Mouse (Mus musculus) left cerebral cortex, postnatal 14 days (tissue): ENCODE data around the gene Foxs1. TPM values are rescaled to one million over a fixed set of nuclear protein-coding genes. Genes with fewer than 3 reads are reported as not detected.

Experiments
- DNase-seq, 2 experiments: peaks; one replicate each; pipeline ENCODE4 v3.0.0; 2021 to 2022; ENCODE audit warnings: low spot score in 2 of 2, mixed read lengths in 1 of 2
- intact Hi-C: fragments of 180-260 bp; cut with DNase I; formaldehyde crosslinking; loops from one replicate; pipeline ENCODE4 v1.15.1; 2025
- long read RNA-seq, 2 experiments: library from polyadenylated mRNA; stranded (forward); transcript quantifications; one replicate each; pipeline ENCODE4 v2.0.0; 2021
- total RNA-seq, 2 experiments: library from RNA; stranded (reverse); gene quantifications; 2 replicates each; pipeline ENCODE4 v1.2.3; 2021

The Foxs1 gene
- 1 to 10 TPM; 1.2 to 1.7 TPM for total RNA-seq
- long read RNA-seq, experiment 1, partial matches to known transcripts = 0 of 1 reads
- long read RNA-seq, experiment 1, other reads (novel, unspliced or antisense) = 0 of 1 reads
- long read RNA-seq, experiment 2, partial matches to known transcripts = 0 of 1 reads
- long read RNA-seq, experiment 2, other reads (novel, unspliced or antisense) = 0 of 1 reads

DNA sequence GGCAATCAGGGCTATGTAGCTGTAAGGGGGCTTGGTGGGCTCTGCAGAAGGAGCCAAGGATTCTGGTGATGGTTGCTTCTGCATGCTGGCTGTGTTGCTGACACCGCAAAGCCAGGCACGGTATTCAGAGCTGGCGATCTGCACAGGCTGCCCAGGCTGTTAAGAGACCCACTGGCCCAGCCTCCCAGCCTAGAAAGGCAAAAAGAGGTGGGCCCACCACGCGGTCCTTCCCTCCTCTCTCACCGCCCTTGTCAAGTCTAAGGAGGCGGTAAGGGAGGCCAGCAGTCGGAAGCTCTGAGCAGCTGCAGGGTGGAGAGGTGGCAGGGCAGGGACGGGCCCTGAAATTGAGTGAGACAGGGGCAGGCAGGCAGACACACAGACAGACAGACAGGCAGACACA is at the start of gene Foxs1:
Gene Foxs1 (minus strand): TSS at position 161 of the 400 bp plus-strand sequence.
- DNase-seq = no peak
- intact Hi-C loops = no loop called here

DNA sequence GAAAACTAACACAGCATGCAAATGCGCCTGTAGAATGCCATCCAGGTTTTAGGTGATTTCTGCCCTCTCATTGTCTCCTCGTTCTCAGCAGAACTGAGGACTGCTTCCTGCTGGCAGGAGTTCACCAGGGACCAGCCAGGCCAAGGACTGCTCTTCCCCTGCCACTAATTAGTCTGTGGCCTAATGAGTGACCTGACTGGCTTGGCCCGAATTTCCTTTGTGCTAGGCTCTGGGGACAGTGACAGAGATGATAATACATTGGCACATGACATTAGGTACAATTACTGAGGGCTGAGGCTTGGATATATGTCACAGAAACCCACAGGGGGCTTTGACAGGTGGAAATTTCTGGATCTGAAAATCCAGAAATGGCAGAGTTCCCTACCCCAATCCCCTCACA is 44.0 kb upstream of the Foxs1 start:
- intact Hi-C loops = no loop called here
- no peak for DNase-seq

DNA sequence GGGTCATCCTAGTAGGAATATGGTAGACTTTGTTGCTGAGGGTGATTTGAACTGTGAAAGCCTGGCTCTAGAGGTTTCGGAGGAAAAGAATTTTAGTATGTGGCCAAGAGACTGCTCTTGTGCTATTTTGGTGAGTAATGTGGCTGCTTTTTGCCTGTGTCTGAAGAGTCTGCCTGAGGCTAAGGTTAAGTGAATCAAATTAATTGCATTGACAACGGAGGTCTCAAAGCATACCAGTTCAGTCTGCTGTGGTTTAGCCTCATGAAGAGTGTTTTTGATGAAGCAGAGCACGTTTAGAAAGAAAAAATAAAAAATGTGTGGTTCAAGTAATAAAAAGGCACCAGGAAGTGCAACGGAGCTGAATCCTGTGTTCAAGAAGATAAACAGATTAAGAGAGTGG is 32.5 kb upstream of the Foxs1 start:
- intact Hi-C loops = no loop called here
- DNase-seq = no peak

DNA sequence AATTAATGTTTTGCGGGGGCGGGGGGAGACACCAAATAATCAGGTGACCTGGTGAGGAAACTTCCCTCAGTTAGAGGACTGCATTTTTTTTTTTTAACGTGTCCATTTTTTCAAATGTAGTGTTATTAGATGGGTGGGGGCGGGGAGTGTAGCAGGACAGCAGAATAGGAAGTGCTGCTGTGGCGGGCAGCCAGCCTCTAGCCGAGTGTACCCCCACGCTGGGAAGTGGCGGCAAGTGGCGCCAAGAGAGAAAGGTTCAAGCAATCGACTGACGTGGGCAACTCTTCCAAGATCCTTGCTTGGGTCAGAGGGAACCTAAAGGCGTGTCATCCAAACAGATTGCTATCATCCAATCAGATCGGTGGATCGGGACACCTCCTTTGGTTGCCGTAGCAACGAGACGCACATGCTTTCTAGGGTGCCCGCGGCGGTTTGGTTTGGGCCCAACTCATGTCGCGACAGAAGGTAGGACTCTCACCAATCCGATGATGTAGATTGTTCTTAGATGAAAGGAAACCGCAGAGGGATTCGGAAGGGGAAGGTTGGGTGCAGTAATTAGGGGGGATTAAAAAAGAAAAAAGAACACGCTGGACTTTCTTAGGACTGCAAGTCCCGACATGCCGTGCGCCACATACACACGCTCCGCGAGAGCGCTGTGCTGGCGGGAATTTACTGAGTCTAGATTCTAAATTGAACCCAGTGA is 29.2 kb upstream of the Foxs1 start, which contains the start of gene Ttll9:
Gene Ttll9 (plus strand): TSS at position 395 of the 703 bp plus-strand sequence.
- intact Hi-C loops = no loop called here
- DNase-seq = peak; percentile 84 to 86

DNA sequence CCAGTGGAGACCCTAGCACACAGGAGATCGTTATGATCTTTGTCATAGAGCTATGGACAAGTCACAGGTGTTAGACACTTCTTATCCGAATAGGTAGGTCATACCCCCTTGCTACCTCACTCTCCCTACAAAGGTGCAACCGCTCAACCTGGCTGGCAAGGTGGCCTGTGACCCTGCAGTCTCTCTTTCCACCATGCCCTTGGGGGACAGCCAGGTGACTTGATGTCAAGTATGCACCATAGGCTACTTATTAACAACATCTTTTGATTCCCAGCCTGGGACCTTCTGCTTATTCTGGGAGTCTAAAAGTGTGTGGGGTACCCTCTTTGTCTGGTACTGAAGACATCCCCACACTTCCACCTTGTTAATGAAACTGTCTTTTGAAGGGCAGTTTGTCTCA is 25.1 kb upstream of the Foxs1 start:
- intact Hi-C loops = no loop called here

DNA sequence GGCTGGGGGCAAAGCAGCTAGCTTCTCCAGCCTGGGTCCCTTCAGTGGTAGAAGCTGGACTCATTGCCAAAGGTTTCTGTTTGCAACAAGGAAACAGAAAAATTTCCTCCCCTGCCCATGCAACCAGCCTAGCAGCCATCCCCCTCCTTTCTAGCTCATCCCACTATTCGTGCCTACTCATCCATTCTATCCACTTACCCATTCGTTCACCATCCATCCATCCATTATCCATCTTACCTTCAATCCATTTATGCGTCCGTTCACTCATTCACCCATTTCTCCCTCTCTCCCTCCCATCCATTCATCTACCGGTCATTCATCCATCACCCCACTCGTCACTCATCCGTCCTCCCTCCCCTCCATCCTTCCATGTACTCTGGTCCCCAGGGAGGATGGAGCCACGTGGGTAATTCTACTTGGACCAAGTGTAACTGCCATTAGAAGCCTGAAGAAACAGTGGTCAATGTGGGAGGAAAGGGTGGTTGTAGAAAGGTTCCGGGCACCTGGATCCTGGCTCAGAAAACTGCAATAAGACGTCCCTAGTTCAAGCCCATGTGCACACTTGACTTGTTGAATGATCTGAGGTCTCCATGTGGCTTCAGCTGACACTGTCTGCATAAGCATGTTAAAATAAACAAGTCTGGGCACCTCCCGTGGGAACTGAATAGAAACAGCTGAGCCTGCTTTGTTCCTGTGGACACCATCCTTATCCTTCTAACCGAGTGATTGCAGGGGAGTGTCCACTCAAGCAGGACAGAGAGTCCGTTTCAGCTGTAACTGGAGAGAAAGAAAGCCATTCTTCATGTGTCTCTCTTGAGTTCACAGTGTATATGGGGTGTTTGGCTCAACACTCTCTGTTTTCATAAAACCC is 19.1 kb upstream of the Foxs1 start:
- intact Hi-C loops = no loop called here
- no peak for DNase-seq

More for the DNA sequence above, 25.1 kb upstream of the Foxs1 start:
- DNase-seq = no peak

DNA sequence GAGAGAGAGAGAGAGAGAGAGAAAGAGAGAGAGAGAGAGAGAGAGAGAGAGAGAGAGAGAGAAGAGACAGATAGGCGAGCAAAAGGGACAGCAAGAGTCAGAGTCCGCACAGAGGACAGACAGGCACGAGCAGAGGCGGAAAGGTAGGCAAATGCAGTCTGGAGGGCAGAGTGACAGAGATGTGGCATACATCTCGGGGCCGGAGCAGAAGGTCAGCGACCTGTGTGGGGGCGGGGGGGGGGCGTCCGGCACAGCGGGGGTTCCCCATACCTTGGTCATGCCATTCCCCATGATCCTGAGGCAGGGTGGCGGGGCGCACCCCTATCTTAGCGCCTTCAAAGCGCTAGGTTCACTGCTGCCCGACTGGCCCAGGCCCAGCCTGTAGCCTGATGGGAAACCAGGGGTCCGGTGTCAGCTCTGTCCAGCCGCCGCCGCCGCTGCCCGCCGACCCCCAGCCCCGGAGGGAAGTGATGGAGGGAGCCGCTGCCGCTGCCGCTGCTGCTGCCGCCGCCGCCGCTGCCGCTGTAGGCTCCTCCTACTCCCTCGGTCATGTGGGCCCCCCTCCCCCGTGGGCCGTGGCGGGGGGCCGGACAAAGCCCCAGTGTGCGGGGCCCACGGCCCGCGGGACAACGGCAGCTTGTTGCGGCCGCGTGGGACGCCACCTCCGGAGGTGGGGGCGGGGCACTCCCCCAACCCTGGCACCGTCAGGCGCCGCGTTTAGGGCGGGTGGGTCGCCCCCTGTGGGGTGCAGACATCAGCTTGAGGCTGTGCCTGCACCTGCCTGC is 18.2 kb upstream of the Foxs1 start, which contains the start of gene Dusp15:
Gene Dusp15 (minus strand): TSS at position 634 of the 785 bp plus-strand sequence.
- DNase-seq = peak; percentile 54 to 61
- intact Hi-C loops = no loop called here

DNA sequence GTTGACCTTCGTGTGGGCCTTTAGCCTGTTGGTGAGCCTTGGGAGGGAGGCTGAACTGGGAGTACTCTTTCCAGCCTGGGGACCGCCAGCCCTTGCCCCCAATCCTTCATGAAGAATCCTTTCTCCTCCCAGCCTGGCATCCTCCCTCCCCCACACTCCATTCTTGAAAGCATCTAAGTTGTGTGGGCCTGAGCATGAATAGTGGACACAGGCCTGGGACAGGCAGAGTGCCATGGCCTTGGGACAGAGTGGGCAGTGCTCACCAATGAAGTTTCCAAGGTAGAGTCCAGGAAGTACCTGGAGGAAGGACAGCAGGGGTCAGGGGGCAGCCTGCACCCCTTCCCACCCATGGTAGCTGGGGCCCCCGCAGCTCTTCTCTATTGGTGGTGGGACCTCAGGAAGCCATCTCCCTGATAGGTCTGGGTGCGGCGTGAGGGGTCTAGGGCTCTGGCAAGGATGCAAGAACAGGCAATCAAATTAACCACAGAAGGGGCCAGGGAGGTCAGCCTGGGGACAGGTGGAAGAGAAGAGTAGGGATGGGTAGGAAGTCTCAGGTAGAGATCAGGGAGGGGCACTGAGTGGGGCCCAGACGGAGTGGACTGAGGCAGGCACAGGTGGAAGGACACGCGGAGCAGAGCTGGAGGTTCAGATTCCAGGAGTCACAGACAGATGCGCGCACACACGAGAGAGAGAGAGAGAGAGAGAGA is 17.5 kb upstream of the Foxs1 start:
- intact Hi-C loops = no loop called here
- DNase-seq = no peak

DNA sequence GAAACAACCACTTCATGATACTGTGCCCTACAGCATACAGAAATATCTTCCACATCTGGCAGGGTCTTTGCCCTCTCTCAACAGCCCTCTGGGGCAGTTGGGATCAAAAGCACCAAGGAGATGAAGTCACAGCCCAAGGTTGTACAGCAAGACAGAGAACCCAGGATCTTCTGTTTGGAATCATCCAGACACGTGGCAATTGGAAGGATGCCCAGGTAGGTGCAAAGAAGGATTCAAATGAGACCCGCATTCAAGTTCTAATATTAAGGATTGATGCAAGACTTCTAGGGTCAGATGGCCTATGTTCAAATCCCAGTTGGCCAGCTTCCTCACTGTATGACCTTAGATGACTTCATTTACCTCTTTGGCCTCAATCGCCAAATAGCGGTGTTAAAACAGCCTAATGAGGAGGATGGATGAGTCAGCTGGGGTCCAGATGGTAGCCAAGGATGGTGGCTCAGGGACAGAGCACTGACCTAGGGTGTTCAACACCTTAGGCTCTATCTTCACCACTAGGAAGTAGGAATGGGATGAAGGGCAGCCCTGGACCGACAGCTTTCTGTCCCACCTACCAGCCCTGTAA is 15.5 kb upstream of the Foxs1 start:
- intact Hi-C loops = loop anchor here (5.0 kb wide), 1 partner anchor 69 kb away; the partner anchor contains the start of gene Pdrg1
- no peak for DNase-seq

DNA sequence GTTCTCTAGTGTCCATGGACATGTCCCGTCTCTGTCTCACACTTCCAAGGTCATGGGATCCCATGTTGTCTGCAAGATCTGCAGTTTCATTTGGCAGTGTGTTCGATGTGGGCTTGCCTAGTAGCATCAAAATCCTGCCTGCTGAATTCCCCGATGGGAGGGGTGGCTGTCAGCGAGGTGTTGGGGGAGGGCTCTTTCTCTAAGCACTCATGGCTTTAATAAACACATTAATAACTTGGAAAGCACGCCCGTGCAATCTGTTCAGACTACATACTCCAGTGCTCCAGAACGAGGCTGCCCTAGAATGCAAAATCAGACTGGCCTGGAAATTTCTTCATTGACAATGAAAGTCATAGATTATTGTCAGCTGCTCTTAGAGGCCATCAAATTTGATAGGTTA is 14.1 kb upstream of the Foxs1 start:
- DNase-seq = peak in 1 of 2 experiments; percentile 31
- intact Hi-C loops = loop anchor here (5.0 kb wide), 1 partner anchor 70 kb away; the partner anchor contains the start of gene Pdrg1

DNA sequence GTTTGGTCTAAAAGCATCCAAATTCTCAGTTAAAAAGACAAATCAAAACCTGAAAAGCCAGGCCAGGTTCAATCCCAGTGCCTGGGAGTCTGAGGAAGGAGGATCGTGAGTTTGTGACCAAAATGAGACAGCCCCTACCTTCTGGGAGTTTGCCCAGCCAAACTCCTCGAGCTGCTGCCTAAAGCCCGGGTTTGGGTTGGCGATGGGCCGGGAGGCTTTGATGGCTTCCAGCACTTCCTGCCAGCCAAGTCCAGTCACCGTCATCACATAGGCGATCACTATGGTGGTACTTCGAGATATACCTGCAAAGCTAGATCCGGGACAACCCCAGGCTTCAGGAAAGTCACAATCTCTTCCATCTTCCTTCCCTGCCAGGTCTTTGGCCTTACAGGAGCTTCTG is 11.0 kb upstream of the Foxs1 start:
- DNase-seq = no peak
- intact Hi-C loops = no loop called here

DNA sequence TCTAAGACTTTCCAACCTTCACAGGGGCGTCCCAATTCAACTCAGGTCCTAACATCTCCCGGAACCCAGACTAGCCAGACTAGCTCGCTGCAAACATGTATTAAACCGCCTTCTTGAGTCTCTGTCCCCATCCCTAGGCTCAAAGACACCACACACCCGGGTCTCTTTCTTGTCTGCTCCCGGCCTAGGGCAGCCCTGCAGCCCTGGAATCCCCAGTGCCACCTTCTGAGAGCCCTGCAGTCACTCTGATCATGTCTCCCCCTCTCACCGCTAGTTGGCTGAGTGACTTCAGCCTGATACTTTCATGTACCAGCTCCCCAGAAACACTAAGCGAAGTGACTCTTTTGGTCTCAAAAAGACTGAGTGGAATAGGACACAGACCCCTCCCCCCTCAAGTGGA is 10.6 kb upstream of the Foxs1 start:
- intact Hi-C loops = no loop called here
- DNase-seq = no peak

DNA sequence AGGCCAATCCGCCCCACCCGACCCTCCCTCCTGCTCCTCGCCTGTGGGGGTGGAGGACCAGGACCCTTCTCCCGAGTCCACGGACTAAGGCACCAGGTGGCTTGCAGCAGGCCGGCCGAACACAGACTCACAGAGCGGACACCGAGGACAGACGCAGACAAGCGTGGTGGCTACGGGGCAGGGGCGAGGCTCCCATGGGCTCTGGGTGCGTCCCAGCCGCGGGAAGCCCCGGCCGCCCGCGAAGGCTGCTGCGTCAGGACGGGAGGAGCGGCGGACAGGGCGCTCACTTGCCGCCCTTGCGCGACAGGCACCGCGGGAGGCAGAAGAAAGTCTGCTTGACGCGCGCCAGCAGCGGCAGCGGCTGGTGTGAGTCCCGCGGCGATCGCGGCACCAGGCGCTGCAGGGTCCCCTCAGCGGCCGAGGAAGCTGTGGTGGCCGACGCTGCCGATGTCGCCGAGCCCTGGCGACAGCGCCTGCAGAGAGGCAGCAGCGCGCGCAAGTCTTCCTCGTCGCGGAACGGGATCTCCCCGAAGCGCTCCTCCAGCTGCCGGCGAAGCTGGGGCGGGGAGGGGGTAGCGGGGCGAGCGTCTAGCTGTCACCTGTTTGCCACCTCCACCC is 10.0 kb upstream of the Foxs1 start:
- DNase-seq = no peak
- intact Hi-C loops = no loop called here

DNA sequence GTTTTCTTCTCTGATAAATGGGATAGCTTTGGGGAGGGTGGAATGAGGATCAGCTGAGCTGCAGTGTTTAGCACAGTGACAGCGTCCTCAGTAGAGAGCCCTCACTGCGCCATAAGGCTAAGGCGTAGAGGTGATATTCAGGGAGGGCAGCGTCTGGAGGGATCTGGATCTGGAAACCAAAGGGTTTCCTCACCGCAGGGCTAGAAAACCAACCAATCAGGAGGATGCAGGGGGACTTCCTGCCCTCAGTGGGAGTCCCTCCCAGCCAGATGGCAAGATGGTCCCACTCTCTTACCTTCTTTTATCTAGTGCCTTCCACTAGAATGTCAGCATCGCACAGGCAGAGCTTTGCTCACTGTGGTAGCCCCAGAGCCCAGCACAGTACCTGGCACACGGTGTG is 8.8 kb upstream of the Foxs1 start:
- DNase-seq = no peak
- intact Hi-C loops = no loop called here

DNA sequence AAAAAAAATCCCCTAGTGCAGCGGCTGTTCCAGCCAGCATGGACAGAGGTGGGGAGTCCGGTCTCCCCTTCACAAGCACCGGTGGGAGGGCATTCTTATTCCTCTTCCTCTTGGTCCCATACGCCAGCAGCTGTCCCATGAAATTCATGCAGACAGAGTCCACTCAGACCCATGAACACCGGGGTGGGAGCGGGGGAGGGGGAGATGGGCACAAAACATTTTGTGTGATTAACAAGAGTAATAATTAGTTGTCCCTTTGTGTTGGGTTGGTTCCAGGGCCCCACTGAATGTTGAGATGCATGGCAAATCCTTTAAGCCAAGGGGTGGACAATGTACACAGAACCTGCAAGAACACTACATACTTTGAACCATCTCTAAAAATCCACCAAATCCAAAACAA is 8.1 kb upstream of the Foxs1 start:
- DNase-seq = no peak
- intact Hi-C loops = no loop called here

DNA sequence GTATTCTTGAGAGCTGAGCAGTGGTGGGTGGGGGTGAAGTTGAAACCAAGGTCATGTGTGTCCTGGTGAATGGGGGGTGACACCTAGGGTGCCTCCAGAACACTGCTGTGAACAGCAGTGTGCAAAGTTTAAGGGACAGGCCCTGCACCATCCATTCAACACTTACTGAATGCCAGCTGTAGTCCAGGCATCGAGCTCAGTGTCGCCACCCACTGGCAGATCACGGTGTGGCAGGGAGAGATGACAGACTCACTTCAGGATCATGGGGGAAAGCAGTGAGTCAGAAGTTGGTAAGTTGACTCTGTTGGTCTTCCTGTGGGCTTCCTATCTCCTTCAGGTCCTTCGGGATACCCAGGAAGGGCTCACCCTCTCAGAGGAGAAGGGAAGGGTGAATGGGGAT is 6.8 kb upstream of the Foxs1 start:
- peak; percentile 57 to 75 for DNase-seq
- intact Hi-C loops = no loop called here

DNA sequence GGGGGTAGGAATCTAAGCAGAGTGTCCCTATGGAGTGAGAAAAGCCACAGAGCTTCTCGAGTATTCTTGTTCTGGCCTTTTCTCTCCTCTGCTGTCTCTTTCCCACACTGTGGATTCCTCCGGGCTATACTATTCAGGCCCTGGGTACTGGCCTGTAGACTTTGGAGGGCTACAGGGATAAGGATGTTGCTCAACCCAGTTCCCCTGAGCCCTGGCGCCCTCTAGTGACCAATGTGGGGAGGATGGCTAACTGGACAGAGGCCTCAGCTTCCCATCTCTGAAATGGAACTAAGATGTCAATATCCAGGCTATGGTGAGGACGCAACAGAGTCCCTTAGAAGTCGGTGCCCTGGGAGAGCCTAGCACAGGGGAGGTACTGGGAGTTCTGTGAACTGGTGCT is 606 bp upstream of the Foxs1 start:
- DNase-seq = peak in 1 of 2 experiments; percentile 51
- intact Hi-C loops = no loop called here
